Mouse (Mus musculus) cerebellum, adult 2 months (tissue): ENCODE data around the gene Mon2.

ENCODE experiments used
- CTCF ChIP-seq: fragments of 200-500 bp; IDR thresholded peaks from 2 replicates; pipeline ENCODE4 v1.5.1; 2011; ENCODE audit warnings: low read depth, mild to moderate bottlenecking, control low read depth, low read length, moderate library complexity, borderline replicate concordance; ENCODE audit not compliant: insufficient read depth
- POLR2A ChIP-seq: fragments of 200-500 bp; IDR thresholded peaks from 2 replicates; pipeline ENCODE4 v1.6.1; 2011; ENCODE audit warnings: low read length, control low read depth, borderline replicate concordance; ENCODE audit not compliant: insufficient read depth

- TF ChIP-seq POLR2A (no peak), CTCF (no peak)
These were observed 114.8 kb downstream of the Mon2 start for GRCm38 (mm10) chr10:122961494-122961893.
